Mouse (Mus musculus) midbrain, embryonic 15.5 days (tissue): ENCODE data around the gene Lrmda. TPM values are rescaled to one million over a fixed set of nuclear protein-coding genes. Genes with fewer than 3 reads are reported as not detected.

Experiments used
- ATAC-seq: fragments of 200-750 bp; cut with Nextera tagmentation; replicated peaks from 2 replicates; pipeline ENCODE4 v1.8.0; 2017; ENCODE audit warnings: moderate TSS enrichment
- H3K27ac ChIP-seq: fragments of 300-500 bp; sonication (generic); 2 replicates; pipeline ENCODE4 v1.5.1; 2015; ENCODE audit warnings: mild to moderate bottlenecking, inconsistent platforms
- H3K27me3 ChIP-seq: fragments of 300-500 bp; sonication (generic); replicated peaks from 2 replicates; pipeline ENCODE4 v1.6.1; 2015; ENCODE audit warnings: inconsistent platforms
- H3K36me3 ChIP-seq: fragments of 300-500 bp; sonication (generic); replicated peaks from 2 replicates; pipeline ENCODE4 v1.6.1; 2015; ENCODE audit warnings: inconsistent platforms
- H3K4me1 ChIP-seq: fragments of 300-500 bp; sonication (generic); 2 replicates; pipeline ENCODE4 v1.6.1; 2015; ENCODE audit warnings: inconsistent platforms
- H3K4me2 ChIP-seq: fragments of 300-500 bp; sonication (generic); 2 replicates; pipeline ENCODE4 v1.6.1; 2015; ENCODE audit warnings: inconsistent platforms, mild to moderate bottlenecking, moderate library complexity
- H3K4me3 ChIP-seq: fragments of 300-500 bp; sonication (generic); 2 replicates; pipeline ENCODE4 v1.5.1; 2015; ENCODE audit warnings: mild to moderate bottlenecking, inconsistent platforms
- H3K9ac ChIP-seq: fragments of 300-500 bp; sonication (generic); 2 replicates; pipeline ENCODE4 v1.6.1; 2015; ENCODE audit warnings: mild to moderate bottlenecking, inconsistent platforms
- H3K9me3 ChIP-seq: fragments of 300-500 bp; sonication (generic); 2 replicates; pipeline ENCODE4 v1.6.1; 2016; ENCODE audit warnings: inconsistent platforms
- WGBS: fragments of 180-500 bp; shearing (Covaris S2); methylation state at CpG from one replicate; pipeline ENCODE4 v1.1.7; 2015; ENCODE audit warnings: mixed read lengths; 5-methylcytosine and 5-hydroxymethylcytosine counted together
- polyA plus RNA-seq: library from polyadenylated mRNA; unstranded; fragments of >200 nt; fragmentation: Nextera tagmentation; extraction: Ambion mirVana; gene quantifications from 2 replicates; pipeline ENCODE4 v1.2.1, GENCODE M21; 2015

The Lrmda gene
- polyA plus RNA-seq, 1 experiment from 2014 or later = 0.31 TPM

- Histone ChIP-seq H3K9me3 (no peaks in the 10 kb centered on the region), H3K9ac (no peak overlapping the region), H3K36me3 (no peaks in the 10 kb centered on the region), H3K4me1 (peaks cover 17% of the 10 kb centered on the region), H3K4me3 (no peak overlapping the region), H3K27ac (no peak overlapping the region), H3K4me2 (no peak overlapping the region), H3K27me3 (peaks cover 13% of the 10 kb centered on the region; the same call in 1 of the 2 replicates)
- 12% methylated on average over 6 of the region's 6 CpGs for WGBS
- ATAC-seq = no peak
These were observed 793.3 kb downstream of the Lrmda start for GRCm38 (mm10) chr14:22812824-22813223.

DNA sequence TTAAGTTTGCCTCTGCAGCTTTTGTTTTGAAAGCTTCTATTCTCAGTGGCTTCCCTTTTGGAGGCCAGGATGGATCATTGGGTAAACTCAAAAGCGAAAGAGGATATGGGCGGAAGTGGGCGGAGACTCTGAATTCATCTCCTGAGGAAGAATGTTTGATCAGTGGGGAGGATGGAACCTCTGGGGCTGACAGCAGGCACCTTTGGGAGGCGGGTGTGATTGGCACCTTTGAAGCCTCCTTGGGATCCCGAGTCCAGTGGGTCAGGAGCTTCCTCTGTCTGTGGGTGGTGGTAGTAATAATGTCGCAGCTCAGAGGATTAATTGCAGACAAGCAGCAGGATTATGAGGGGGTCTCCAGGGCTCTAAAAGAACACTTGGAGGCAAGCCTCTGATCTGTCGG lies 793.9 kb downstream of the Lrmda start:
- ATAC-seq = no peak
- H3K27ac ChIP-seq = no peak overlapping the region
- peak overlapping the region; percentile 12; the same call in 1 of the 2 replicates for H3K4me2 ChIP-seq

DNA sequence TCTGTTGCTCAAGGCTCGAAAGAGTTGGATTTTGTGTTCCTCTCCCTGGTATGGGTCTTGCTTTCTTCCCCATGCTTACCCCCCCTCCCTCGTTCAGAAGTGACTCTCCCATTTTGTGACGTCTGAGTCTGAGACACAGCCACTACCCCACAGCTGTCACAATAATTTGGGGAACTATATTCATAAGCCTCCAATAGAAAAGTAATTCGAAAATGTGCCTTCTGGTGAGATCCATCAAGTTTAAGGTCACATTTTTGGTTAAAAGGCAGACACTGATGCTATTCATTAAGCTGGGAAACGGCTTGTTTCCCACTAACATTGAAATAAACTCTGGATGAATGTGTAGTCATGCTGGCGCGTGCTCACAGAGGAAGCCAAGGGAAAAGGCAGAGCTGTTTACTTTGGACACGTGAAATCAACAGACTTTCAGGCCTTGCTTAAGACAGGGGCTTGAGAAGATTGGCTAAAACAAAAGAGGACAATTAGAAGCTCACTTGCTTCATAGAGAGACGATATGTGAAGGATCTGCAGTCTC lies 795.4 kb downstream of the Lrmda start:
- no peak overlapping the region for H3K27ac ChIP-seq
- no peaks in the 10 kb centered on the region for H3K9me3 ChIP-seq
- H3K4me3 ChIP-seq = no peak overlapping the region
- no peaks in the 10 kb centered on the region for H3K36me3 ChIP-seq
- 0 out of 2 replicates have a peak, but pooled peaks cover 7% of the 10 kb centered on the region for H3K27me3 ChIP-seq
- no peak for ATAC-seq
- no peak overlapping the region for H3K4me2 ChIP-seq
- H3K9ac ChIP-seq = no peak overlapping the region
- peaks cover 9% of the 10 kb centered on the region for H3K4me1 ChIP-seq
- 49% methylated on average over 9 of the region's 9 CpGs for WGBS

More for the DNA sequence above, 793.9 kb downstream of the Lrmda start:
- Histone ChIP-seq H3K9ac (no peak overlapping the region), H3K27me3 (peaks cover 13% of the 10 kb centered on the region; the same call in 1 of the 2 replicates), H3K36me3 (no peaks in the 10 kb centered on the region), H3K9me3 (no peaks in the 10 kb centered on the region), H3K4me1 (peaks cover 13% of the 10 kb centered on the region), H3K4me3 (no peak overlapping the region)
- 11% methylated on average over 7 of the region's 7 CpGs for WGBS

DNA sequence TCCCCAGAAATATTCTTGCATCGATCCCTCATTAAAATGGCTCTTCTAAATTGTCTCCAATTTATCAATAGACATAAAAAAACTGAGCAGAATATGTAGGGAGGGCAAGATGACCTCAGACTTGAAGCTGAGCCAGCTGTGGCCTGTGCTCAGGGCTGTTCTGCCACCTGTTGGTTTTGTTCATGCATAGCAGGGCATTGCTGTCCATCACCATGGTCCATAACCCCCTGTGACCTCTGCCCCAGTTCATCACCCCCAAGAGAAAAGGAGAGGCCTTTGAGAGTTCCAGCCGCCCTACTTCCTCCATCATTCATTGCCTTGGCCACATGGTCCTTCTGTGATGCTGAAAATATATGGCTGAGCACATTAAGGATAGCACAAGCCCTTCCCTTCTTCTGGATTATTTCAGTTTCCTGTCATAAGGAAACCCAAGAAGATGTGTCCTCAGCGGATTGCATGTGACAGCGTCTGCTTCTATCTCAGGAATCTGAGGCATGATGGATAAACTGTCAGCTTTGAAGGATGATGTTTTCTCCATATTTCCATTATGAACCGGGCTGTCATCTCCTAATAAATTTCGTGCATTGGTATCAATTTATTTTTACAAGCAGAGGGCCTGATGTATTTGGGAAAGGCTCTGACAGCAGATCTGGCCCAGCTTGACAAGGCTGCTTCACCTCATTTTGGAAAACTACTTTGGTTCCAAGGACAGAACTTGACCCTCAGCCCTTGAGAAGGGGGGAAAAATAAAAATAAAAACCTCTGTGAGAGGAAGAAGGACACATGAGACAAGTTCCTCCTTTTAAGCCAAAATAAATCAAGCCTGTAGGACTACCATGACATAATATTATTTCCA lies 798.1 kb downstream of the Lrmda start:
- no peaks in the 10 kb centered on the region for H3K9me3 ChIP-seq
- no peaks in the 10 kb centered on the region for H3K27me3 ChIP-seq
- WGBS = 79% methylated on average over 6 of the region's 6 CpGs
- H3K4me2 ChIP-seq = no peak overlapping the region
- no peak overlapping the region for H3K4me3 ChIP-seq
- H3K27ac ChIP-seq = no peak overlapping the region
- no peak overlapping the region for H3K9ac ChIP-seq
- H3K4me1 ChIP-seq = peaks cover 9% of the 10 kb centered on the region
- no peaks in the 10 kb centered on the region for H3K36me3 ChIP-seq
- ATAC-seq = no peak

- 51% methylated on average over 3 of the region's 3 CpGs for WGBS
- Histone ChIP-seq H3K4me2 (no peak overlapping the region), H3K4me1 (peaks cover 9% of the 10 kb centered on the region), H3K9ac (no peak overlapping the region), H3K4me3 (no peak overlapping the region), H3K36me3 (no peaks in the 10 kb centered on the region), H3K27me3 (no peaks in the 10 kb centered on the region), H3K27ac (no peak overlapping the region), H3K9me3 (no peaks in the 10 kb centered on the region)
- no peak for ATAC-seq
These were observed 798.7 kb downstream of the Lrmda start for GRCm38 (mm10) chr14:22818202-22818530.

DNA sequence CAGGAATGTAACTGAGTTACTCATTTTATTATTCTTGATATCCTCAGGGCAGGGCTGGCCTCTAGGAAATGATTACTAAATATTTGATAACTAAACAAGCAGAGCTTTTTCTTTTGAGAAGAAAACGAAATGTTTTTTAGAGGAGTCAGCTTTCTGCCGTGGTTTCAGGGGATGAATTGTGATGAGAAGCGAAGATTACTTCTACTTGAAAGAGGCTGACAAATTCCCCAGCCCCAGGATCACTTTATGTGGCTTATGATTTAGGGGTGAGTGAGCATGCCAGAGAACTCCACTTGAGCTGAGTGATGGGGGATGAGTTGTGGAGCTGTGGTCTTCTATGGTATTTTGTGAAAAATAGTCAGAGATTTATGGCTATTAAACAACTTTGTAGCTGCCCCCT lies 803.4 kb downstream of the Lrmda start:
- Histone ChIP-seq H3K27ac (no peak overlapping the region), H3K36me3 (no peaks in the 10 kb centered on the region), H3K4me1 (no peaks in the 10 kb centered on the region), H3K4me2 (no peak overlapping the region), H3K9me3 (no peaks in the 10 kb centered on the region), H3K4me3 (no peak overlapping the region), H3K9ac (no peak overlapping the region), H3K27me3 (no peaks in the 10 kb centered on the region)
- 62% methylated on average over 3 of the region's 3 CpGs for WGBS
- ATAC-seq = no peak

- H3K27me3 ChIP-seq = no peaks in the 10 kb centered on the region
- no peaks in the 10 kb centered on the region for H3K9me3 ChIP-seq
- no peak for ATAC-seq
- no peak overlapping the region for H3K4me2 ChIP-seq
- H3K4me3 ChIP-seq = no peak overlapping the region
- H3K9ac ChIP-seq = no peak overlapping the region
- WGBS = 65% methylated on average over 3 of the region's 3 CpGs
- H3K4me1 ChIP-seq = no peaks in the 10 kb centered on the region
- H3K36me3 ChIP-seq = no peaks in the 10 kb centered on the region
- H3K27ac ChIP-seq = no peak overlapping the region
These were observed 807.3 kb downstream of the Lrmda start for GRCm38 (mm10) chr14:22826825-22827224.

- no peak overlapping the region for H3K4me2 ChIP-seq
- no peaks in the 10 kb centered on the region for H3K27me3 ChIP-seq
- H3K27ac ChIP-seq = no peak overlapping the region
- H3K9me3 ChIP-seq = no peaks in the 10 kb centered on the region
- no peak for ATAC-seq
- H3K4me1 ChIP-seq = no peaks in the 10 kb centered on the region
- H3K9ac ChIP-seq = no peak overlapping the region
- no peak overlapping the region for H3K4me3 ChIP-seq
- no peaks in the 10 kb centered on the region for H3K36me3 ChIP-seq
These were observed 817.5 kb downstream of the Lrmda start for GRCm38 (mm10) chr14:22837058-22837457.

GRCm38 (mm10) chr14:22841136-22841535 lies 821.6 kb downstream of the Lrmda start:
- Histone ChIP-seq H3K4me3 (no peak overlapping the region), H3K9ac (no peak overlapping the region), H3K27ac (no peak overlapping the region), H3K36me3 (no peaks in the 10 kb centered on the region), H3K4me2 (no peak overlapping the region), H3K4me1 (no peaks in the 10 kb centered on the region), H3K27me3 (no peaks in the 10 kb centered on the region), H3K9me3 (no peaks in the 10 kb centered on the region)
- 96% methylated on average over 4 of the region's 4 CpGs for WGBS
- no peak for ATAC-seq

DNA sequence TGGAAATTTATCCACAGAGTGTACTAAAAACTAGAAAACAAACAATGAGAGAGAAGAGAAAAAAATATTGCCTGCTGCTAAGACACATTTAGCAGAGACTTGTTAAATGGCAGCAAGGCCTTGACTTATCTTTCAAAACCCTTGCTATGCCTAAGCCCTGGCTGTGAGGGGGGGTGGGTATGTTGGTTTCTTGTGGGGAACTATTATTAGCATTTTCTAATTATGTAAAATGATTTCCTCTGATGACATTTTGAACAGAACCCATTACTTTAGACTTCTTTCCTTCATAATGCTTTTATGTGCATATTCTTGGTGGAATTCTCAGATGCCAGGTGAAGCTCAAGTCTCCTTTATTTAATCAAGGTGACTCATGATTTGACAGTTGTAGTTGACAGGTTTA lies 824.5 kb downstream of the Lrmda start:
- Histone ChIP-seq H3K9ac (no peak overlapping the region), H3K4me1 (no peaks in the 10 kb centered on the region), H3K36me3 (no peaks in the 10 kb centered on the region), H3K4me3 (no peak overlapping the region), H3K9me3 (no peaks in the 10 kb centered on the region), H3K27ac (no peak overlapping the region), H3K27me3 (no peaks in the 10 kb centered on the region), H3K4me2 (no peak overlapping the region)
- no peak for ATAC-seq

DNA sequence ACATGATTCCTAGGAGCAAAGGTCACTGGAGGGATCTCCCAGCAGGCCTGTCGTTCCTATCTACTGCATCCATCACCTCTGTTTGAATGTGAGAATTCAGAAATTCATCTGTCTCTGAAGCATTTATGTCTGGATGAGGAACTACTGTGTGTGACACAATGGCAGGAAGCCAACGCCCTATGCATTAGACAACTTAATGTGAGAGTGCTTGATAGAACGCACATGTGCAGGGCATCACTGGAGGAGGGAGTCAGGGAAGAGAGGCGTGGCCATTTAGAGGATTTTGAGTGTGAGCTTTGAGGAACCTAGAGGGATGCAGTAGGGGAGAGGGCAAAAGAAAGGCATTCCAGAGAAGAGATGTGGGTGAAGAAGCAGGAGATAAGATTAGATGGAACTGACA lies 825.9 kb downstream of the Lrmda start:
- WGBS = 86% methylated on average over 4 of the region's 4 CpGs
- H3K4me2 ChIP-seq = no peak overlapping the region
- no peaks in the 10 kb centered on the region for H3K36me3 ChIP-seq
- H3K9me3 ChIP-seq = no peaks in the 10 kb centered on the region
- no peaks in the 10 kb centered on the region for H3K4me1 ChIP-seq
- no peak overlapping the region for H3K9ac ChIP-seq
- H3K27me3 ChIP-seq = no peaks in the 10 kb centered on the region
- H3K4me3 ChIP-seq = no peak overlapping the region
- no peak overlapping the region for H3K27ac ChIP-seq
- ATAC-seq = no peak

DNA sequence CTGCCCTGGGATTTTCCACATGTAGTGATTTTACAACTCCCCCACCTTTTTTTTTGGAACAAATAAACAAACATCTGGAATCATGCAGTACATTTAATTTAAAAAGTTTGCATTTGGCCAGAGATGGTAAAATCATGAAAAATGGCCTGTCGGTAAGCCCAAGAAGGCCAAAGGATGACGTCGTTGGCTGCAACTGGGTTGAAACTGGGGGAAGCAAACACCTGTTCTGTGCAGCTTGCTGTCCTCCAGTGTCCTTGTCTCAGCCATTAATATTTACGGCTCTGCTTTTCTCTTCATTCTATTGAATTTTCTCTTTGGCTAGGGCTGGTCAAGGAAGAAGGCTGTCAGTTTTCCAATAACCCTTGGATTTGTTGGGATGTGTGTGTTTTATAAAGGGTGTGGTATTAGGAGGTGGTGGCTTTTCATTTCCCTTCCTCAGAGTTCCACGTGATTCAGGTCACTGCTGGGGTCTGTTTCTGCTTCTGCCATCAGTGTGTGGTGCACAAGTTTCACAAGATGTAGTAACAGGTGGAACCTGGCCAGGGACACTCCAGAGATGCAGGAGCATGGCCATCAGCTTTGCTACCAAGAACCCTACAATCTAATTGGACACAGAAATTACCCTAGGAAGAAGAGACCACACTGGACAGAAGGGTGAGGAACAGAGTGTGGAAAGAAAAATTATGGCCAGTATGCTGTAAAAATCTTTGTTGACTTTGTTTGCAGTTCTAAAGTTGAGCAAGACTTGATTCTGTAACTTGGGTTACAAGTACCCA lies 827.7 kb downstream of the Lrmda start:
- Histone ChIP-seq H3K4me3 (no peak overlapping the region), H3K9me3 (no peaks in the 10 kb centered on the region), H3K4me1 (no peaks in the 10 kb centered on the region), H3K36me3 (no peaks in the 10 kb centered on the region), H3K4me2 (no peak overlapping the region), H3K9ac (no peak overlapping the region), H3K27me3 (no peaks in the 10 kb centered on the region), H3K27ac (no peak overlapping the region)
- WGBS = 86% methylated on average over 5 of the region's 5 CpGs
- no peak for ATAC-seq
